Mouse (Mus musculus): ENCODE data around the gene Gng3.
A peak's percentile ranks its signal among the peaks of the same experiment; 100 is the strongest.
"Not testable (repeated sequence)": the region's sequence is repeated elsewhere in the genome, so short reads cannot be mapped to it uniquely, and the experiment has no call there.

The Gng3 gene

GRCm38 (mm10) chr19:8844371-8845129 is 5.6 kb upstream of the Gng3 start:
- DNase-seq (ENCODE audit: low spot score in 2 of 2): peak; percentile 68 to 81

- DNase-seq (ENCODE audit: low spot score in 2 of 2): no peak
These were observed 4.0 kb upstream of the Gng3 start for GRCm38 (mm10) chr19:8842961-8843360.

- no peak for DNase-seq (ENCODE audit: low spot score in 2 of 2)
These were observed 2.0 kb upstream of the Gng3 start for GRCm38 (mm10) chr19:8841012-8841411.

GRCm38 (mm10) chr19:8839908-8840791 is 1.2 kb upstream of the Gng3 start:
- DNase-seq (ENCODE audit: low spot score in 2 of 2): no peak

- DNase-seq (ENCODE audit: low spot score in 2 of 2): no peak
These were observed 808 bp downstream of the Gng3 start for GRCm38 (mm10) chr19:8838041-8838730.

- DNase-seq (ENCODE audit: low spot score in 2 of 2): peak; percentile 82 to 84
These were observed 1.7 kb downstream of the Gng3 start, which contains the start of gene Bscl2 for GRCm38 (mm10) chr19:8837251-8837791. Gene Bscl2 (plus strand): TSS chr19:8837467.

GRCm38 (mm10) chr19:8836327-8836726 is 2.7 kb downstream of the Gng3 start:
- not testable (repeated sequence) for DNase-seq (ENCODE audit: low spot score in 2 of 2)

- no peak for DNase-seq (ENCODE audit: low spot score in 2 of 2)
These were observed 6.0 kb downstream of the Gng3 start for GRCm38 (mm10) chr19:8832971-8833370.

GRCm38 (mm10) chr19:8831262-8831661 is 7.7 kb downstream of the Gng3 start:
- no peak for DNase-seq (ENCODE audit: low spot score in 2 of 2)

GRCm38 (mm10) chr19:8830664-8831063 is 8.3 kb downstream of the Gng3 start:
- DNase-seq (ENCODE audit: low spot score in 2 of 2): no peak

GRCm38 (mm10) chr19:8829660-8830059 is 9.3 kb downstream of the Gng3 start, which contains the start of gene AC129217.1:
Gene AC129217.1 (plus strand): TSS chr19:8829773.
- DNase-seq (ENCODE audit: low spot score in 2 of 2): no peak

GRCm38 (mm10) chr19:8822696-8823095 is 16.3 kb downstream of the Gng3 start:
- no peak for DNase-seq (ENCODE audit: low spot score in 2 of 2)

- no peak for DNase-seq (ENCODE audit: low spot score in 2 of 2)
These were observed 17.8 kb downstream of the Gng3 start for GRCm38 (mm10) chr19:8821146-8821545.

- DNase-seq (ENCODE audit: low spot score in 2 of 2): no peak
These were observed 18.5 kb downstream of the Gng3 start for GRCm38 (mm10) chr19:8820424-8820956.

- peak; percentile 96 for DNase-seq (ENCODE audit: low spot score in 2 of 2)
These were observed 19.2 kb downstream of the Gng3 start, which contains the start of gene Hnrnpul2 for GRCm38 (mm10) chr19:8819596-8820423. Gene Hnrnpul2 (plus strand): TSS chr19:8820010.

- DNase-seq (ENCODE audit: low spot score in 2 of 2): peak; percentile 91 to 95
These were observed 20.0 kb downstream of the Gng3 start, which contains the start of gene Ttc9c for GRCm38 (mm10) chr19:8818801-8819595. Gene Ttc9c (minus strand): TSS chr19:8819333.

- DNase-seq (ENCODE audit: low spot score in 2 of 2): no peak
These were observed 20.6 kb downstream of the Gng3 start for GRCm38 (mm10) chr19:8818301-8818798.

GRCm38 (mm10) chr19:8817001-8817400 is 22.0 kb downstream of the Gng3 start:
- no peak for DNase-seq (ENCODE audit: low spot score in 2 of 2)

GRCm38 (mm10) chr19:8815812-8816211 is 23.2 kb downstream of the Gng3 start:
- DNase-seq (ENCODE audit: low spot score in 2 of 2): no peak
